Mouse (Mus musculus): Measurements from ENCODE around the gene Med8. TPM values are rescaled to one million over a fixed set of nuclear protein-coding genes. Genes with fewer than 3 reads are reported as not detected.
A peak's percentile ranks its signal among the peaks of the same experiment; 100 is the strongest.

Med8 gene
- polyA plus RNA-seq, 1 experiment from 2014 or later = 155 TPM

DNA sequence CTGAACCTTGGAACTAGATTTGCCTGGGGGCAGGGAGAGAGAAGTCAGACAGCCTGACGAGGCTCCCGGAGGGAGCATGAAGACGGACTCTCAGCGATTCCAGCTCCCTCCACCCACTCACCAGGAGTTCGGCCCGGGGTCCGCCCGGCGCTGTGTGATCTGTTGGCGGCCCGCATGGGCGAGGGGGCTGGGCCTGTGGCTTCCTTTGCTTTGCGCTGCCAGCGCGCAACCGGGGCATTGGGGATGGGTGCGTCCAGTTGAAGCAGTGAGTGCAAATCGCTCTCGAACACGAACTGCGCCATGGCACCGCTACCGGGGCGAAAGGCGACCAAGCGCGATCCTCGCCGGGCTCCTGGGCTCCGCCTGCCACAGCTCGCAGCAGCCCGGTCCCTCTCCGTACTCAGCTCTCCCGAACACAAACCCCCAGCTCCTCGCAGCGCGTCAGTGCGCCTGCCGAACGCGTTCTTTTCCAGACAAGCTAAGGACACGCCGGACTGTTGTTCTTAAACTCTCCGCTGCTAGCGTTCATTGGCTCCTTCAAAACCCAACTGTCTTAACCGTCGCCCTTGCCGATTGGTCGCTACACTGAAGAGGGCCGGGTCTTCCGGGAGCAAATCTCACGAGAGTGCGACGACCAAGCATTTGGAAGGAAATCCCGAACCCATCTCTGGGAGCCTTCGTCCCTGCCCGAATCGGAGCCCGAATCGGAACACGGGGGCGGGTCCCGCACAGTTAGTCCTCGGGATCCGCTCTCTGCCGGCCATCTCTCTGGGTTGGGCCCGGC, 27.9 kb downstream of the Med8 start, which contains the start of gene Cdc20:
Gene Cdc20 (minus strand): TSS at position 533 of the 784 bp plus-strand sequence.
- Histone ChIP-seq H3K4me2 (ENCODE audit: low read depth, low read length, severe bottlenecking) (peak within 1 kb of the TSS; percentile 87), H3K36me3 (ENCODE audit: control insufficient read depth, insufficient read depth, low read length) (peaks cover 7% of the 10 kb centered on the region), H3K27ac (ENCODE audit: low read depth, low read length) (peak within 1 kb of the TSS; percentile 83), H3K4me1 (replicated peaks; ENCODE audit: control insufficient read depth, insufficient read depth, low read length) (peaks cover 15% of the 10 kb centered on the region), H3K27me3 (ENCODE audit: control insufficient read depth, insufficient read depth, low read length) (no peaks in the 10 kb centered on the region), H3K4me3 (ENCODE audit: low read depth, low read length) (peak within 1 kb of the TSS; percentile 75), H3K9ac (ENCODE audit: low read length) (peak within 1 kb of the TSS; percentile 90), H3K9me3 (ENCODE audit: control insufficient read depth, low read length) (no peaks in the 10 kb centered on the region)
- DNase-seq (ENCODE audit: low spot score) (peak; percentile 93), ATAC-seq (replicated peaks; ENCODE audit: low FRiP score) (peak; percentile 96)
- under 1% methylated on average over 67 of the region's 67 CpGs for WGBS

DNA sequence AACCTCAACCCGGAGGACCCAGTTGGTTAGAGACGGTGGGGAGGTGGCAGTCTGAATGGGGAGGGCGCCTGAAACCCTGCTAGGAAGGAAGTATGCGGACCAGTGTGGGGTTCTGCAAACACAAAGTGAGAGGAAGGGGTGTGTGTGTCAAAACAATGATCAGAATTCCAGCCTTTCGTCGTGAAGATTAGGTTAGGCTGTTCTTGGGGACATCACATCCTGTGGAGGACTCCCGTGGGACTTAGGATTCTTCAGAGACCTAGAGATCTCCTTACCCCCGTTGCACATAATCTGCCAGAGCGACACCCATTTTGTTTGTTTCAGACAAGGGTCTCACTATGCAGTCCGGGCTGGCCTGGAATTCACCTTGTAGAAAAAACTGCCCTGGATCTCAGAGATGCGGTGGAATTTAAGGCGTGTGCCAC, 28.7 kb downstream of the Med8 start:
- H3K4me1 ChIP-seq (replicated peaks; ENCODE audit: control insufficient read depth, insufficient read depth, low read length) = peaks cover 15% of the 10 kb centered on the region
- DNase-seq (ENCODE audit: low spot score) (peak; percentile 56), ATAC-seq (replicated peaks; ENCODE audit: low FRiP score) (0 out of 2 replicates have a peak, but pooled peaks have one; percentile 32)
- H3K9me3 ChIP-seq (ENCODE audit: control insufficient read depth, low read length) = no peaks in the 10 kb centered on the region
- peak overlapping the region; percentile 87 for H3K4me2 ChIP-seq (ENCODE audit: low read depth, low read length, severe bottlenecking)
- peak overlapping the region; percentile 75 for H3K4me3 ChIP-seq (ENCODE audit: low read depth, low read length)
- H3K27me3 ChIP-seq (ENCODE audit: control insufficient read depth, insufficient read depth, low read length) = no peaks in the 10 kb centered on the region
- peak overlapping the region; percentile 83 for H3K27ac ChIP-seq (ENCODE audit: low read depth, low read length)
- H3K9ac ChIP-seq (ENCODE audit: low read length) = peak overlapping the region; percentile 90
- peaks cover 4% of the 10 kb centered on the region for H3K36me3 ChIP-seq (ENCODE audit: control insufficient read depth, insufficient read depth, low read length)
- 8% methylated on average over 12 of the region's 12 CpGs for WGBS

DNA sequence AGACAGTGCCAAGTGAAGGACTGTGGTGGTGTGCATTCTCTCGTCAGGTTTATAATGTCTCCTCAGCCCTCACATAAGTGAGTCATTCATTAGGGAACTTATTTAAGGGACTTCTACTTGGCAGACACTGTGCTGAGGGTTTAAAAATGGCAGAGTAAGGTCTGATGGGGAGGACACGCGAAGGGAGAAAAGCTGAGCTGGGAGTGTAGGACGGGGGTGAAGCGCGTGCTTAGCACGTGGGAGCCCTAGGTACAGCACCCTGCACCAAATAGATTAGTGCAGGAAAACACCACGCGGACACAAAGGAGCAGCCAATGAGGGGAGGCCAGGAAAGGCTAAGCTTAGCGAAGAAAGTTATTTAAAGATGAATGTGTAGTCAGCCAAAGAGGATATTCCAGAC, 36.0 kb downstream of the Med8 start:
- ATAC-seq (replicated peaks; ENCODE audit: low FRiP score) (no peak), DNase-seq (ENCODE audit: low spot score) (no peak)

DNA sequence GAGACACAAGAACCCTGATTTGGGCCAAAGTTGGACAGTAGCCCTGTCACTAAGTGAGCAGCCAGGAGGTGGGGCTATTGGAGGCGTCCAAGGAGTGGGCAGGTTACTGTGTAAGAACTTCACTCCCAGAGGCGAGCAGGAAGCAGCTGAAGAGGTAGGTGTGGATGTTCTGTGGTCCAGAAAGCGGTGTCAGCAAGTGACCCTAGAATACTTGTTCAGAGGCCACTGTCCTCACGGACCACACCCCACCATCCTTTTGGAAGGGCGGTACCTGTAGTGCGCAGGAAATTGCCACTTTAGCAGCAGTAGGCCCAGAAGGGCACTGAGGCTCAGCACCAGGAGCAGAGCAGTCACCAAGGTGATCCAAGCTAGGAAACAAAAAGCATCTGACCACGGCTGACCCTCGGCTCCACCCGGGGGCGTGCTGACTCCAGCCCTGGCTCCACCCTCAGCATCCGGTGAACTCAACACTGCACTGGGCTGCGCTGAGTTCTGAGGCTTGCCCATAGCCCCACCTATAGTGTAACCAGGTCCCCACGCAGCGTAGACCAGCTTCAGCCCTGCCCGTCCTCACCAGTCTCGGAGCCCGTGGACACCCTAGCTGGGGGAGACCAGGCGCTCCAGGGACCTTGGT, 36.8 kb downstream of the Med8 start:
- H3K4me3 ChIP-seq (ENCODE audit: low read depth, low read length) = peak overlapping the region; percentile 33
- no peaks in the 10 kb centered on the region for H3K9me3 ChIP-seq (ENCODE audit: control insufficient read depth, low read length)
- no peaks in the 10 kb centered on the region; the same call in 1 of the 2 replicates for H3K27me3 ChIP-seq (ENCODE audit: control insufficient read depth, insufficient read depth, low read length)
- no peak overlapping the region for H3K27ac ChIP-seq (ENCODE audit: low read depth, low read length)
- peak; percentile 70 for ATAC-seq (replicated peaks; ENCODE audit: low FRiP score)
- WGBS = 16% methylated on average over 18 of the region's 18 CpGs
- peak overlapping the region; percentile 76 for H3K4me2 ChIP-seq (ENCODE audit: low read depth, low read length, severe bottlenecking)
- peak overlapping the region; percentile 53 for H3K9ac ChIP-seq (ENCODE audit: low read length)
- no peaks in the 10 kb centered on the region for H3K36me3 ChIP-seq (ENCODE audit: control insufficient read depth, insufficient read depth, low read length)
- peak; percentile 59 for DNase-seq (ENCODE audit: low spot score)
- peaks cover 5% of the 10 kb centered on the region; the same call in 1 of the 2 replicates for H3K4me1 ChIP-seq (replicated peaks; ENCODE audit: control insufficient read depth, insufficient read depth, low read length)

More for the DNA sequence above, 36.0 kb downstream of the Med8 start:
- no peaks in the 10 kb centered on the region for H3K9me3 ChIP-seq (ENCODE audit: control insufficient read depth, low read length)
- H3K4me1 ChIP-seq (replicated peaks; ENCODE audit: control insufficient read depth, insufficient read depth, low read length) = peaks cover 5% of the 10 kb centered on the region; the same call in 1 of the 2 replicates
- no peak overlapping the region for H3K27ac ChIP-seq (ENCODE audit: low read depth, low read length)
- no peak overlapping the region for H3K4me3 ChIP-seq (ENCODE audit: low read depth, low read length)
- H3K4me2 ChIP-seq (ENCODE audit: low read depth, low read length, severe bottlenecking) = no peak overlapping the region
- no peaks in the 10 kb centered on the region; the same call in 1 of the 2 replicates for H3K27me3 ChIP-seq (ENCODE audit: control insufficient read depth, insufficient read depth, low read length)
- WGBS = 81% methylated on average over 10 of the region's 10 CpGs
- no peaks in the 10 kb centered on the region for H3K36me3 ChIP-seq (ENCODE audit: control insufficient read depth, insufficient read depth, low read length)
- no peak overlapping the region for H3K9ac ChIP-seq (ENCODE audit: low read length)

- peak; percentile 7; the same call in 1 of the 2 replicates for ATAC-seq (replicated peaks; ENCODE audit: low FRiP score)
- Histone ChIP-seq H3K4me2 (ENCODE audit: low read depth, low read length, severe bottlenecking) (peak overlapping the region; percentile 76), H3K4me1 (replicated peaks; ENCODE audit: control insufficient read depth, insufficient read depth, low read length) (peaks cover 5% of the 10 kb centered on the region; the same call in 1 of the 2 replicates), H3K4me3 (ENCODE audit: low read depth, low read length) (peak overlapping the region; percentile 33), H3K9ac (ENCODE audit: low read length) (peak overlapping the region; percentile 53), H3K9me3 (ENCODE audit: control insufficient read depth, low read length) (no peaks in the 10 kb centered on the region), H3K27me3 (ENCODE audit: control insufficient read depth, insufficient read depth, low read length) (no peaks in the 10 kb centered on the region; the same call in 1 of the 2 replicates), H3K27ac (ENCODE audit: low read depth, low read length) (no peak overlapping the region), H3K36me3 (ENCODE audit: control insufficient read depth, insufficient read depth, low read length) (no peaks in the 10 kb centered on the region)
- DNase-seq (ENCODE audit: low spot score) = no peak
- 17% methylated on average over 24 of the region's 24 CpGs for WGBS
Observed at GRCm38 (mm10) chr4:118446415-118447153, 37.4 kb downstream of the Med8 start.

- WGBS = 76% methylated on average over 9 of the region's 9 CpGs
- H3K36me3 ChIP-seq (ENCODE audit: control insufficient read depth, insufficient read depth, low read length) = no peaks in the 10 kb centered on the region
Observed at GRCm38 (mm10) chr4:118457345-118457975, 48.3 kb downstream of the Med8 start, which contains the start of gene Mpl. Gene Mpl (minus strand): TSS chr4:118457513.

DNA sequence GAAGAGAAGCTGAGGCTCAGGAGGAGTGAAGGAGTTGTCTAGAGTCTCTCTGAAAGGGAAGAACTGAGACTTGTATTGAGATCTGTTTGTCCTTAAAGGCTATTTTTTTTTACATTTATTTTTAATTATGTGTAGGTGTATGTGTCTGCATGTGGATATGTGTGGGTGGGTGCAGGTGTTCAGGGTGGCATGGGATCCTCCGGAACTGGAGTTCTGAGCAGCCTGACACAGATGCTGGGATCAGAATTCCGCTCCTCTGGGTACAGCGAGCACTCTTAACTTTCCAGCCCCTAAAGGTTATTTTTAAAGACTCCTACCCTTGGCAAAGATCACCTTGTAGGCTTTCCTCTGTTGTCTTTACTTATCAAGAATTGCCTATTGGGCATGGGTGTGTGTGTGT, 55.8 kb downstream of the Med8 start:
- no peak overlapping the region for H3K4me3 ChIP-seq (ENCODE audit: low read depth, low read length)
- no peaks in the 10 kb centered on the region for H3K27me3 ChIP-seq (ENCODE audit: control insufficient read depth, insufficient read depth, low read length)
- H3K27ac ChIP-seq (ENCODE audit: low read depth, low read length) = no peak overlapping the region
- DNase-seq (ENCODE audit: low spot score) (no peak), ATAC-seq (replicated peaks; ENCODE audit: low FRiP score) (no peak)
- no peaks in the 10 kb centered on the region for H3K9me3 ChIP-seq (ENCODE audit: control insufficient read depth, low read length)
- WGBS = 91% methylated on average over 3 of the region's 3 CpGs
- H3K9ac ChIP-seq (ENCODE audit: low read length) = no peak overlapping the region
- H3K4me1 ChIP-seq (replicated peaks; ENCODE audit: control insufficient read depth, insufficient read depth, low read length) = no peaks in the 10 kb centered on the region
- no peak overlapping the region for H3K4me2 ChIP-seq (ENCODE audit: low read depth, low read length, severe bottlenecking)
- no peaks in the 10 kb centered on the region for H3K36me3 ChIP-seq (ENCODE audit: control insufficient read depth, insufficient read depth, low read length)

More at GRCm38 (mm10) chr4:118457345-118457975, 48.3 kb downstream of the Med8 start, which contains the start of gene Mpl:
- Histone ChIP-seq H3K27ac (ENCODE audit: low read depth, low read length) (no peak within 1 kb of the TSS), H3K9ac (ENCODE audit: low read length) (no peak within 1 kb of the TSS), H3K9me3 (ENCODE audit: control insufficient read depth, low read length) (no peaks in the 10 kb centered on the region), H3K27me3 (ENCODE audit: control insufficient read depth, insufficient read depth, low read length) (no peaks in the 10 kb centered on the region), H3K4me3 (ENCODE audit: low read depth, low read length) (no peak within 1 kb of the TSS), H3K4me1 (replicated peaks; ENCODE audit: control insufficient read depth, insufficient read depth, low read length) (no peaks in the 10 kb centered on the region), H3K4me2 (ENCODE audit: low read depth, low read length, severe bottlenecking) (no peak within 1 kb of the TSS)
- DNase-seq (ENCODE audit: low spot score) (no peak), ATAC-seq (replicated peaks; ENCODE audit: low FRiP score) (no peak)

All from forebrain, embryonic 11.5 days (tissue).